Comparison of ENCODE assay signal across 28 mouse cellular contexts in genomic region chr3:101159701-101160100, GRCm38 (mm10). TPM values are rescaled to one million over a fixed set of nuclear protein-coding genes. Genes with fewer than 3 reads are reported as not detected.
"Had no signal": no experiment of that assay in that cellular context is flagged by ENCODE, and none has a peak within 500 bp of the region (broad histone marks: within the 10 kb centered on the region; RNA-seq: fewer than 3 reads in every experiment).

No protein-coding gene starts in this region.

- DNase-seq: cerebellum, adult 2 months; cerebellum, adult 8-10 months; cerebellum, adult 9-10 months; cerebellum, adult 9-11 months; cerebellum, postnatal 10 days; cerebellum, postnatal 14 days; cerebellum, postnatal 25 days; cerebellum, postnatal 36 days; embryo, embryonic 11 days; forebrain, postnatal 0 days; gastrocnemius, adult 2 months; gastrocnemius, postnatal 10 days; gastrocnemius, postnatal 14 days; gastrocnemius, postnatal 25 days; gastrocnemius, postnatal 36 days; heart, adult 18-20 months; heart, adult 2 months had no signal

- H3K36me3 ChIP-seq: embryonic facial prominence, embryonic 10.5 days; embryonic facial prominence, embryonic 12.5 days; embryonic facial prominence, embryonic 13.5 days; embryonic facial prominence, embryonic 15.5 days; forebrain, embryonic 10.5 days; forebrain, embryonic 12.5 days; forebrain, embryonic 15.5 days had no signal

- H3K9me3 ChIP-seq: embryonic facial prominence, embryonic 10.5 days; embryonic facial prominence, embryonic 12.5 days; embryonic facial prominence, embryonic 13.5 days; embryonic facial prominence, embryonic 15.5 days; forebrain, embryonic 10.5 days; forebrain, embryonic 12.5 days; forebrain, embryonic 13.5 days; forebrain, embryonic 15.5 days had no signal

- H3K4me3 ChIP-seq: embryonic facial prominence, embryonic 10.5 days; embryonic facial prominence, embryonic 12.5 days; embryonic facial prominence, embryonic 13.5 days; embryonic facial prominence, embryonic 15.5 days; erythroblast, embryonic 14.5 days; forebrain, embryonic 10.5 days; forebrain, embryonic 12.5 days; forebrain, embryonic 13.5 days; forebrain, embryonic 15.5 days; gastrocnemius, adult 2 months; heart, adult 2 months had no signal

- H3K27me3 ChIP-seq: embryonic facial prominence, embryonic 12.5 days; embryonic facial prominence, embryonic 13.5 days; embryonic facial prominence, embryonic 15.5 days; forebrain, embryonic 12.5 days; forebrain, embryonic 13.5 days; forebrain, embryonic 15.5 days had no signal

- H3K27ac ChIP-seq: embryonic facial prominence, embryonic 13.5 days; embryonic facial prominence, embryonic 15.5 days; forebrain, embryonic 12.5 days; forebrain, embryonic 13.5 days; forebrain, embryonic 15.5 days; gastrocnemius, adult 2 months; heart, adult 2 months had no signal

RNA-seq across cellular contexts. Expression of gene Ptgfrn, which starts 49.6 kb away (rescaled TPM):
- total RNA-seq: common myeloid progenitor, adult 5-6 weeks; granulocyte monocyte progenitor cell, adult 5-6 weeks had no signal
- polyA plus RNA-seq: erythroblast, embryonic 14.5 days had no signal
